Mouse (Mus musculus): ENCODE measurements around the gene Prr23a2. TPM values are rescaled to one million over a fixed set of nuclear protein-coding genes. Genes with fewer than 3 reads are reported as not detected.

Prr23a2 gene
- polyA plus RNA-seq, 1 experiment from 2014 or later, result not detected

- Histone ChIP-seq H3K36me3 (ENCODE audit: control insufficient read depth, insufficient read depth) (no peaks in the 10 kb centered on the region), H3K27me3 (replicated peaks; ENCODE audit: control insufficient read depth, insufficient read depth, low read length) (no peaks in the 10 kb centered on the region), H3K4me3 (ENCODE audit: low read depth, low read length) (no peak overlapping the region), H3K27ac (ENCODE audit: low read depth, low read length) (no peak overlapping the region), H3K9me3 (ENCODE audit: control insufficient read depth) (no peaks in the 10 kb centered on the region), H3K4me1 (replicated peaks; ENCODE audit: control insufficient read depth, insufficient read depth, low read length) (no peaks in the 10 kb centered on the region), H3K4me2 (replicated peaks; ENCODE audit: low read depth) (no peak overlapping the region), H3K9ac (ENCODE audit: low read depth, low read length) (no peak overlapping the region)
- TF ChIP-seq CTCF (IDR thresholded peaks at IDR 0.05; ENCODE audit: low read depth), result no peak
- 73% methylated on average over 4 of the region's 4 CpGs for WGBS
- ATAC-seq, result no peak
Observed at GRCm38 (mm10) chr9:98820461-98820860, 35.8 kb upstream of the Prr23a2 start.

GRCm38 (mm10) chr9:98821067-98821466 lies 35.2 kb upstream of the Prr23a2 start:
- no peak for ATAC-seq
- no peak overlapping the region for H3K9ac ChIP-seq (ENCODE audit: low read depth, low read length)
- H3K27ac ChIP-seq (ENCODE audit: low read depth, low read length), result no peak overlapping the region
- H3K27me3 ChIP-seq (replicated peaks; ENCODE audit: control insufficient read depth, insufficient read depth, low read length), result no peaks in the 10 kb centered on the region
- TF ChIP-seq CTCF (IDR thresholded peaks at IDR 0.05; ENCODE audit: low read depth), result no peak
- no peaks in the 10 kb centered on the region for H3K4me1 ChIP-seq (replicated peaks; ENCODE audit: control insufficient read depth, insufficient read depth, low read length)
- H3K4me2 ChIP-seq (replicated peaks; ENCODE audit: low read depth), result no peak overlapping the region
- no peaks in the 10 kb centered on the region for H3K36me3 ChIP-seq (ENCODE audit: control insufficient read depth, insufficient read depth)
- H3K4me3 ChIP-seq (ENCODE audit: low read depth, low read length), result no peak overlapping the region
- H3K9me3 ChIP-seq (ENCODE audit: control insufficient read depth), result no peaks in the 10 kb centered on the region

- Histone ChIP-seq H3K27me3 (replicated peaks; ENCODE audit: control insufficient read depth, insufficient read depth, low read length) (no peaks in the 10 kb centered on the region), H3K9ac (ENCODE audit: low read depth, low read length) (no peak overlapping the region), H3K36me3 (ENCODE audit: control insufficient read depth, insufficient read depth) (no peaks in the 10 kb centered on the region), H3K27ac (ENCODE audit: low read depth, low read length) (no peak overlapping the region), H3K4me2 (replicated peaks; ENCODE audit: low read depth) (no peak overlapping the region), H3K4me1 (replicated peaks; ENCODE audit: control insufficient read depth, insufficient read depth, low read length) (no peaks in the 10 kb centered on the region), H3K9me3 (ENCODE audit: control insufficient read depth) (no peaks in the 10 kb centered on the region), H3K4me3 (ENCODE audit: low read depth, low read length) (no peak overlapping the region)
- no peak for TF ChIP-seq CTCF (IDR thresholded peaks at IDR 0.05; ENCODE audit: low read depth)
- no peak for ATAC-seq
- whole genome bisulfite sequencing, result 87% methylated on average over 7 of the region's 7 CpGs
Observed at GRCm38 (mm10) chr9:98823805-98824204, 32.5 kb upstream of the Prr23a2 start.

GRCm38 (mm10) chr9:98829508-98829907 lies 26.8 kb upstream of the Prr23a2 start:
- Histone ChIP-seq H3K27me3 (replicated peaks; ENCODE audit: control insufficient read depth, insufficient read depth, low read length) (no peaks in the 10 kb centered on the region), H3K9ac (ENCODE audit: low read depth, low read length) (no peak overlapping the region), H3K4me3 (ENCODE audit: low read depth, low read length) (no peak overlapping the region), H3K36me3 (ENCODE audit: control insufficient read depth, insufficient read depth) (no peaks in the 10 kb centered on the region), H3K27ac (ENCODE audit: low read depth, low read length) (no peak overlapping the region), H3K9me3 (ENCODE audit: control insufficient read depth) (no peaks in the 10 kb centered on the region), H3K4me1 (replicated peaks; ENCODE audit: control insufficient read depth, insufficient read depth, low read length) (no peaks in the 10 kb centered on the region), H3K4me2 (replicated peaks; ENCODE audit: low read depth) (no peak overlapping the region)
- TF ChIP-seq CTCF (IDR thresholded peaks at IDR 0.05; ENCODE audit: low read depth), result no peak
- ATAC-seq, result no peak
- WGBS, result 57% methylated on average over 5 of the region's 5 CpGs

- Histone ChIP-seq H3K9ac (ENCODE audit: low read depth, low read length) (no peak overlapping the region), H3K27me3 (replicated peaks; ENCODE audit: control insufficient read depth, insufficient read depth, low read length) (no peaks in the 10 kb centered on the region), H3K4me1 (replicated peaks; ENCODE audit: control insufficient read depth, insufficient read depth, low read length) (no peaks in the 10 kb centered on the region), H3K36me3 (ENCODE audit: control insufficient read depth, insufficient read depth) (no peaks in the 10 kb centered on the region), H3K4me3 (ENCODE audit: low read depth, low read length) (no peak overlapping the region), H3K4me2 (replicated peaks; ENCODE audit: low read depth) (no peak overlapping the region), H3K9me3 (ENCODE audit: control insufficient read depth) (no peaks in the 10 kb centered on the region), H3K27ac (ENCODE audit: low read depth, low read length) (no peak overlapping the region)
- ATAC-seq, result no peak
- TF ChIP-seq CTCF (IDR thresholded peaks at IDR 0.05; ENCODE audit: low read depth), result no peak
- WGBS, result 82% methylated on average over 7 of the region's 7 CpGs
Observed at GRCm38 (mm10) chr9:98837537-98838074, 18.7 kb upstream of the Prr23a2 start.

- no peak within 1 kb of the TSS for H3K4me3 ChIP-seq (ENCODE audit: low read depth, low read length)
- no peak for ATAC-seq
- TF ChIP-seq CTCF (IDR thresholded peaks at IDR 0.05; ENCODE audit: low read depth), result no peak
- no peak within 1 kb of the TSS for H3K9ac ChIP-seq (ENCODE audit: low read depth, low read length)
- no peak within 1 kb of the TSS for H3K4me2 ChIP-seq (replicated peaks; ENCODE audit: low read depth)
- no peaks in the 10 kb centered on the region for H3K9me3 ChIP-seq (ENCODE audit: control insufficient read depth)
- no peaks in the 10 kb centered on the region for H3K27me3 ChIP-seq (replicated peaks; ENCODE audit: control insufficient read depth, insufficient read depth, low read length)
- H3K27ac ChIP-seq (ENCODE audit: low read depth, low read length), result no peak within 1 kb of the TSS
- H3K36me3 ChIP-seq (ENCODE audit: control insufficient read depth, insufficient read depth), result no peaks in the 10 kb centered on the region
- WGBS, result 58% methylated on average over 22 of the region's 22 CpGs
- no peaks in the 10 kb centered on the region for H3K4me1 ChIP-seq (replicated peaks; ENCODE audit: control insufficient read depth, insufficient read depth, low read length)
Observed at GRCm38 (mm10) chr9:98842117-98842516, 14.2 kb upstream of the Prr23a2 start, which contains the start of gene Prr23a1. Gene Prr23a1, plus strand, starts transcription at chr9:98842503.

- Histone ChIP-seq H3K4me2 (replicated peaks; ENCODE audit: low read depth) (no peak overlapping the region), H3K4me1 (replicated peaks; ENCODE audit: control insufficient read depth, insufficient read depth, low read length) (no peaks in the 10 kb centered on the region), H3K27ac (ENCODE audit: low read depth, low read length) (no peak overlapping the region), H3K36me3 (ENCODE audit: control insufficient read depth, insufficient read depth) (no peaks in the 10 kb centered on the region), H3K9ac (ENCODE audit: low read depth, low read length) (no peak overlapping the region), H3K4me3 (ENCODE audit: low read depth, low read length) (no peak overlapping the region), H3K27me3 (replicated peaks; ENCODE audit: control insufficient read depth, insufficient read depth, low read length) (no peaks in the 10 kb centered on the region), H3K9me3 (ENCODE audit: control insufficient read depth) (no peaks in the 10 kb centered on the region)
- no peak for ATAC-seq
- peak; percentile 58 for TF ChIP-seq CTCF (IDR thresholded peaks at IDR 0.05; ENCODE audit: low read depth)
- 77% methylated on average over 3 of the region's 3 CpGs for WGBS
Observed at GRCm38 (mm10) chr9:98863463-98863862, 7.2 kb downstream of the Prr23a2 start.

Data from intestine, postnatal 0 days (tissue).